Mouse (Mus musculus) cortical plate, adult 2 months (tissue): ENCODE data around the gene Aacs.

Source experiments
- CTCF ChIP-seq: fragments of 200-500 bp; IDR thresholded peaks from 2 replicates; pipeline ENCODE4 v1.5.1; 2011; ENCODE audit warnings: mild to moderate bottlenecking, control low read depth, low read length; ENCODE audit not compliant: insufficient read depth; ENCODE audit errors: extremely low read depth
- POLR2A ChIP-seq: fragments of 200-500 bp; IDR thresholded peaks from 2 replicates; pipeline ENCODE4 v1.6.1; 2011; ENCODE audit warnings: mild to moderate bottlenecking, low read length, control low read depth; ENCODE audit not compliant: insufficient read depth; ENCODE audit errors: extremely low read depth

GRCm38 (mm10) chr5:125467261-125467660 is 8.4 kb upstream of the Aacs start:
- TF ChIP-seq POLR2A: no peak
- TF ChIP-seq CTCF: no peak
